Mouse (Mus musculus): ENCODE measurements around the gene St13. TPM values are rescaled to one million over a fixed set of nuclear protein-coding genes. Genes with fewer than 3 reads are reported as not detected.

The St13 gene
- total RNA-seq, 4 experiments from 2014 or later, result 82.9 to 93.0 (median 88.0) TPM

- no peak for DNase-seq (ENCODE audit: low spot score in 2 of 2)
Measured at GRCm38 (mm10) chr15:81365246-81365645, 34.6 kb downstream of the St13 start.

DNA sequence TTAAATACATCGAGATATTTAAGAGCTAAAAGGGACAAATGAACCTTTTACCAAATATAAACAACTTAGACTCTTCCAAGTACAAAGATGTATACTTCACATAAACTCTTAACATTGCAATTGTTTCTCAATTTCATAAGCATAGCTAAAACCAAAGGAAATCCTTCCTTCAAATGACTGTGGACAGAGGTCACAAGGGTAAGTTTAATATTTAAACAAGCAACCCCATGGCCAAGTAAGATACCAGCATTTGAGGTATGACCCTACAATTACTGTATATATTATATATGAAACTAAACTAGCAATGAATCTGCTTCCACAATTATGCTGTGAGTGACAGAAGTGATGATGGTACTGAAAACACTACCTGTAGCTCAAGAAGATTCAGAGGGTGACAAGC is 35.6 kb downstream of the St13 start:
- no peak for DNase-seq (ENCODE audit: low spot score in 2 of 2)

GRCm38 (mm10) chr15:81362501-81362900 is 37.4 kb downstream of the St13 start:
- DNase-seq (ENCODE audit: low spot score in 2 of 2), result no peak

DNA sequence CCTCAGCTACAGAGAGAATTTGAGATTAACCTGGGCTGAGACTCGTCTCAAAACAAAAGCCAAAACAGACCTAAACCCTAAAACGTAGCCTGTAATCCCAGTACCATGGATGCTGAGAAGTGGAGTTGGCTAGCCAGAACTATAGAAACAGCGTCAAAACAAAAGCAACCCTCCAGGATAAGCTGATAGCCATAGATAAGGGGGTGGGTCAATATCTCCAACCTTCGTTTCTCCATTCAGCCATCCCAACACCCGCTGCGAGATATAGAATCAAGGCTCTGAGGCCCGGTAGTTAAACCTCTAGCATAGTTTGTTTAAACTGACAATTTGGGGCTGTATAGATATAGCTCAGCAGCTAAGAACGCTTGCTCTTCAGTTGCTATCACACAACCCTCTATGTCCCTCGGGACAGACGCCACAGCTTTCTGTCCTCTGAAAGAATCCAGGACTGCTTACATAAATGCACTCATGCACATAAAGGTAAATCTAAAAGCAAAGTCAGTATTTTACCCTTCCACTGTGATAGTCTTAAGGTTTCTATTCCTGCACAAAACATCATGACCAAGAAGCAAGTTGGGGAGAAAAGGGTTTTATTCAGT is 38.4 kb downstream of the St13 start:
- no peak for DNase-seq (ENCODE audit: low spot score in 2 of 2)

DNA sequence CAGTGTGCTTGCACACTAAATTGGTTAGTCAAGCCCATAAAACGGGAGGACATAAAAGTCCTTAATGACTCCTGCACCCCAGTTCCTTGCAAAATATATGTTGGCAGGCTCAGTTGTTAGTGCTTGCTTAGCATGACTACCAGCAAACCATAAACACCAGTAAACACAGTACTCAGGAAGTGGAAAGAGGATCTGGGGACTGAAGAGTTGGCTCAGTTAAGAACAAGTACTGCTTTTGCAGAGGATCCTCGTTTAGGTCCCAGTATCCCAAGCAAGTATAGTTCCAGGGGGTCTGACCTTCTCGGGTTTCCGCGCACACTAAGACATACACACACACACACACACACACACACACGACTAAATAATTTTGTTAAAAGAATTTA is 38.9 kb downstream of the St13 start:
- no peak for DNase-seq (ENCODE audit: low spot score in 2 of 2)

GRCm38 (mm10) chr15:81360345-81361021 is 39.4 kb downstream of the St13 start, which contains the start of gene Slc25a17:
Gene Slc25a17, minus strand, starts transcription at chr15:81360812.
- DNase-seq (ENCODE audit: low spot score in 2 of 2), result peak; percentile 92 to 93

DNA sequence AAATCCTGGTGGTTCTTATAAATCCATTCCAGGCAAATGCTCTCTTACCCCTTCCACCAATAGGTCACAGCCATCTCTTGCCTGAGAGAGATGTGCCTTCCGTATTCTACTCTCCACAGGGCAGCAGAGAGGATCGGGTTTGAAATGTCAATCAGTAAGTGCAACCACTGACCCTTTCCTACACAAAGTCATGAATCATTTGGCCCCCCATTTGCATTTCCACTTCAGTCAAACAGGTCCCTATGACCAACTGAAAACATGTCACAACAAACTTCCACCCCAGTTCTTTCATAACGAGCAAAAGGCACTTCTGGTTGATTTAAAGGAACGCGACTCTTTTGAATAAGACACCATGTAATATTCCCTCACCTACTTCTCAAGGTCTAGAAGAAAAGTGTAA is 40.5 kb downstream of the St13 start:
- no peak for DNase-seq (ENCODE audit: low spot score in 2 of 2)

DNA sequence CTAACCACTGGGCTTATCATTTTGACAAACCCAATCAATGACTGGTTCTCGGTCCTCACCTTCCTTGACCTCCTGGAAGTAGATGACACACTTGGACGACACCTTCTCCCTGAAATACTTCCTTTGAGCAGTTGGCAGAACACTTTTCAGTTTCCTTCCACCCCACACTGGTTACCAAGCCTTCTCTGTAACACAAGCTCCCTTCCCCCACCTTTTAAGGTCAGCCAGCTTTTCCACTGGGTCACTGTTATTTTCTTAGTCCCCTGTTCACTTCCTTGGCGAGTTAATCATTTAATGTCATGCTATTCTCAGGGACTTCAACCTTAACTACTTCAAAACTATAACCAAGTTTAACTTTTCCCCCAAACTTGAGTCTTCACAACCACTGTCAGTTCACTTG is 40.9 kb downstream of the St13 start:
- no peak for DNase-seq (ENCODE audit: low spot score in 2 of 2)

DNA sequence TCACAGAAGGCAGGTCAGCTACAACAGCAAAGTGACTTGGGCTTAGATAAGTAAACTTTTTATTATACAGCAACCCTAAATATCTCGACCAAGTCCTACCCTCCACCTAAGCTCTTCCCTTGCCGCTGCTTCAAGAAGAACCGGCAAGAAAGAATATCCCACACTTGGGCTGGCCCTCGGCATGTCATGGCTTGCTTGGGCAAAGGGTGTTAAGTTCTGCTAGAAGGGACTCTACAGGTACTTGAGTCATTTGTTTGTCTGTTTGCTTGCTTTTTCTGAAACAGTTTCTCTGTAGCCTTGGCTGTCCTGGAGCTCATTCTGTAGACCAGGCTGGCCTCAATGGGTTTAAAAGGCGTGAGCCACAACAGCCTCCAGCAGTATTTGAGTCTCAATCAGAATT is 42.9 kb downstream of the St13 start:
- no peak for DNase-seq (ENCODE audit: low spot score in 2 of 2)

DNA sequence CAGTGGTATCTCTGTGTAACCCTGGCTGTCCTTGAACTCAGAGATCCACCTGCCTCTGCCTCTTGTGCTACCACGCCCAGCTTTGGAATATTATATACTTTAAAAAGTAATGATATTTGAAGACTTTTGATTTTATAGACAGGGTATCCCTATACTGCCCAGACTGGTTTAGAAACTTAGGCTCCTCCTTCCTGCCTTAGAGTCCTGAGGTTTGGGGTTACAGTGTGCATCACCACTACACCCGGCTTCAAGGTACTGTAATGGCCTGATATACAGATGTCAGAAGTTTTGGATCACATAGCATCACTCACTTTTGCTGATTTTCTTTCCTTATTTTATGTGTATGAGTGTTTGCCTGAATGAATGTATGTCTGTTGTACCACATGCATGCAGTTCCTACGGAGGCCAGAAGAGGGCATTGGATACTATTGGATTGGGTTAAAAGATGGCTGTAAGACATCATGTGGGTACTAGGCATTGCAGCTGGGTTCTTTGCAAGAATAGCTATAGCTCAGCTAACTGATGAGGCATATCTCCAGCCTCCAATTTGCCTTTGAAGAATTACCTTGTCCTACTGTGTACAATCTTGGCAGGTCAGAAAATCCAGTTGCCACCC is 44.6 kb downstream of the St13 start:
- DNase-seq (ENCODE audit: low spot score in 2 of 2), result no peak

DNA sequence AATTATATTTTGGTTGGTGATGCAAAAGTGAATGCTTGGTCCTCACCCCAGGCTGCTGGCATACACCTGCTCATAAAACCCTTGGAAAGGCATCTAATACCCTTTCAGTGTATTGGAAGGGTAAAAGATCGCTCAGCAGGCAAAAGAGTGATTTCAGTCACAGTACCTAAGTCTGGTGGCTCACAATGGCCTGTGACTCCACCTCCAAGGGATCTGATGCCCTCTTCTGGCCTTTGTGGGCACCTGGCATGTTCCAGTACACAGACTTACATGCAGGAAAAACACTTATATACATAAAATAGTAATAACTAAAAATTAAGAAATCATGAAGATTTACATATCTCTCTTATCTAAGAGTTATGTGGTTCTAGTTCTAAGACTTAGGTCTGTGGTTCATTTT is 47.2 kb downstream of the St13 start:
- no peak for DNase-seq (ENCODE audit: low spot score in 2 of 2)

GRCm38 (mm10) chr15:81350401-81350800 is 49.5 kb downstream of the St13 start:
- DNase-seq (ENCODE audit: low spot score in 2 of 2), result no peak

- no peak for DNase-seq (ENCODE audit: low spot score in 2 of 2)
Measured at GRCm38 (mm10) chr15:81348366-81348765, 51.5 kb downstream of the St13 start.

GRCm38 (mm10) chr15:81347466-81347865 is 52.4 kb downstream of the St13 start:
- DNase-seq (ENCODE audit: low spot score in 2 of 2), result no peak

DNA sequence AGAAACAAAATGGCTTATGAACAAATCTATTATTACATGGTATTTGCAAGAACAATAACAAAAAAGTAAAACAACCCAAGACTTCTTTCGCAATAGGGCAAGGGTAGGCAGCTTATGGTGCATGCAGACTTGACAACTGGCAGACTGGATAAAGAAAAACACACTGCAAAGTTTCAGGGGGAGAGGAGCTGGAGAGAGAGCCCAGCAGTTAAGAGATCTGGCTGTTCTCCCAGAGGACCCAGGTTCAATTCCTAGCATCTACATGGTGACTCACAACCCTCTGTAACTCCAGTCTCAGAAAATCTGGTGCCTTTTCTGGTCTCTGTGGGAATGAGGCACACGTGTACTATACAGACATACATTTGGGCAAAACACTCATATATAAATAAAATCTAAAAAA is 58.5 kb downstream of the St13 start:
- no peak for DNase-seq (ENCODE audit: low spot score in 2 of 2)

- DNase-seq (ENCODE audit: low spot score in 2 of 2), result no peak
Measured at GRCm38 (mm10) chr15:81339158-81339557, 60.7 kb downstream of the St13 start.

- no peak for DNase-seq (ENCODE audit: low spot score in 2 of 2)
Measured at GRCm38 (mm10) chr15:81336466-81336865, 63.4 kb downstream of the St13 start.

DNA sequence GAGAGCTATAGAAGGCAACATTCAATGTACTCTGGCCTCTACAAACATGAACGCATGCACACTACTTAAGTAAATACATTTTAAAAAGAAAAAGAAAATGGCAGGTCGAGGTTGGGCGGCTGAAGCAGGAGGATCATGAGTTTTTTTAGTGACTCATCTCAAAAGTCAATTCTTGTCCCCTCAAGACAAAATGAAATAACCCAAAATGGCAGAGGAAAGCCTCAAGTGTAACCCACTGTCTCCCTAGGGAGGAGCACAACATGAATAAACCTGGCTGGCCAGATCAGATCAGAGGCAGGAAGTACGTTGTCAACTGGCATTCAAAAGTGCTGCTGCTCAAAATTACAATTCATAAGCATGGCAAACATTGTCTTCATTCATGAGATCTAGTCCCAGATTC is 67.4 kb downstream of the St13 start:
- no peak for DNase-seq (ENCODE audit: low spot score in 2 of 2)

- no peak for DNase-seq (ENCODE audit: low spot score in 2 of 2)
Measured at GRCm38 (mm10) chr15:81330816-81331433, 69.0 kb downstream of the St13 start.

DNA sequence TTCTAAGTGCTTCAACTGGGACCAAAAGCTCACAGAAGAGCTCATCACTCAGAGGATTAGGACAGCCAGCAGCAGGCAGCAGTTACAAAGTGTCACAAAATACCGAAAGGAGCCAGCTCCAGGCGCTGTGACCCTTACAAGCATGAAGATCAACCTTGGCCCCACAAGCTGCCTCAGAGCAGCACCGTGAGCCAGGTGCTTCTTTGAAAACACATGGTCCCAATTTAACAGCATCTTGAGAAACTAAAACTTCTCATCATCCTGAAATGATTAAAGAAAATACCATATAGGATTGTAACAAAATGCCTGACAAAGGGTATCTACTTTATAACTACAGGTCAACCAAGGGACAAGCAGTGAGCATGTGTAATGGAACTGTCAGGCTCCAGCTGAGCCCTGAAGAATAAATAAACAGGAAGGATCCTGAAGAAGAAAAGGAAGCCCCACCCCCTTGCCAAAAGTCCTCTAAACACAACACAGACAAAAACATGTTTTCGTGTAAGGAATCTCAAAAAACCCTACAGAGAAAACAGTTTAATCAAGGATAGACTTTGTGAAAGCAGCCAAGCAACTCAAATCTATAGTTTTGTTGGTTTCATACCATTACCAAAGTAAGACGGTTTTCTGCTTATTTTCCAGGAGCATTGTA is 70.0 kb downstream of the St13 start:
- DNase-seq (ENCODE audit: low spot score in 2 of 2), result no peak

- DNase-seq (ENCODE audit: low spot score in 2 of 2), result no peak
Measured at GRCm38 (mm10) chr15:81327501-81327900, 72.4 kb downstream of the St13 start.

- DNase-seq (ENCODE audit: low spot score in 2 of 2), result no peak
Measured at GRCm38 (mm10) chr15:81324979-81325378, 74.9 kb downstream of the St13 start.

Data from gastrocnemius, adult 8-10 months (tissue).